Mouse (Mus musculus): ENCODE results near the gene Ykt6. TPM values are rescaled to one million over a fixed set of nuclear protein-coding genes. Genes with fewer than 3 reads are reported as not detected.

The Ykt6 gene
- polyA plus RNA-seq, 1 experiment, result 84.5 TPM

DNA sequence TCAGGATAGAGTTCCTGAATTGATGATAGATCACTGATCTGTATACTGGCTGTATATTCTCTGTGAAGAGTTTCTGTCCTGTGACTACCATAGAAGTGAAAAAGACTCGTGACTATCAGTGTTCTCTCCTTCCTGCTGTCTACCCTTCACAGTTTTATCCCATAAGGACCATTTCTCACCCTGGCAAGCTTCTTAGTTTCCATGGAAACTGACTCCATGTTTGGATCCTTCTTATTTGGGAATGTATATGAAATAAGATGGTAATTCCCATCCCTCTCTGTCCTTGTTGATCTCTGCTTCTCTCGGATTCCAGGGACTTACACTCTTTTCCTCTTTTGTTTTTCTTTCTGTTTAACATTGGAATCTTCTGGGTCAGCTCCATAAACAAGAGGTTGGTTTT lies 4.6 kb downstream of the Ykt6 start:
- WGBS, result 69% methylated on average over 2 of the region's 2 CpGs

DNA sequence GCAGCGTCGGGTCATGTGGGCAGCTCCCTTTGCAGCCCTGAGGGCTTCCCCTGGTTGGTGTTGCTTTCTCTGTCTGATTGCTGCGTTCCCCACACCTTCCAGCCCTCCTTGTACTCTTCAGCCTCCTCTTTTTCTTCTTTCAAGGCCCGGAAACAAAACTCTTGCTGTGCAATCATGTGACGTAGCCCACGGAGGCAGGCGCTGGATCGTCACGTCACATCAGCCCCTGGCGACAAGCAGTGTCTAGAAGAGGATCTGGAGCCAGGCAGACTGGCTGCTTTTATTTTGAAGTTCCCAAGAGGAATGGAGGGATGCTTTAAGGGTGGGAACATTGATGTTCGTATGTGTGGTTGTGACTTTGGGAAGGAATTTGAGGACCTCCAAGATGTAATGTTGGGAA lies 10.4 kb downstream of the Ykt6 start:
- Histone ChIP-seq H3K4me3 (ENCODE audit: low read depth, low read length) (no peak overlapping the region), H3K27ac (ENCODE audit: insufficient read depth, low read depth, low read length) (no peak overlapping the region), H3K4me1 (ENCODE audit: control insufficient read depth, insufficient read depth, insufficient read length, low read length) (no peaks in the 10 kb centered on the region), H3K36me3 (ENCODE audit: control insufficient read depth, insufficient read depth, low read length) (peaks cover 71% of the 10 kb centered on the region), H3K27me3 (ENCODE audit: control insufficient read depth, insufficient read depth, low read length) (no peaks in the 10 kb centered on the region)
- no peak for TF ChIP-seq CTCF (IDR thresholded peaks at IDR 0.05; ENCODE audit: extremely low read depth, insufficient read length, insufficient replicate concordance, low read depth, low read length)
- TF ChIP-seq POLR2A (IDR thresholded peaks at IDR 0.05; ENCODE audit: low read depth, low read length), result no peak
- WGBS, result 93% methylated on average over 11 of the region's 11 CpGs

More for the DNA sequence above, 4.6 kb downstream of the Ykt6 start:
- Histone ChIP-seq H3K27me3 (ENCODE audit: control insufficient read depth, insufficient read depth, low read length) (no peaks in the 10 kb centered on the region), H3K27ac (ENCODE audit: insufficient read depth, low read depth, low read length) (no peak overlapping the region), H3K4me3 (ENCODE audit: low read depth, low read length) (no peak overlapping the region), H3K36me3 (ENCODE audit: control insufficient read depth, insufficient read depth, low read length) (peaks cover 56% of the 10 kb centered on the region), H3K4me1 (ENCODE audit: control insufficient read depth, insufficient read depth, insufficient read length, low read length) (peaks cover 10% of the 10 kb centered on the region; the same call in 1 of the 2 replicates)
- TF ChIP-seq POLR2A (IDR thresholded peaks at IDR 0.05; ENCODE audit: low read depth, low read length) (no peak), CTCF (IDR thresholded peaks at IDR 0.05; ENCODE audit: extremely low read depth, insufficient read length, insufficient replicate concordance, low read depth, low read length) (no peak)

DNA sequence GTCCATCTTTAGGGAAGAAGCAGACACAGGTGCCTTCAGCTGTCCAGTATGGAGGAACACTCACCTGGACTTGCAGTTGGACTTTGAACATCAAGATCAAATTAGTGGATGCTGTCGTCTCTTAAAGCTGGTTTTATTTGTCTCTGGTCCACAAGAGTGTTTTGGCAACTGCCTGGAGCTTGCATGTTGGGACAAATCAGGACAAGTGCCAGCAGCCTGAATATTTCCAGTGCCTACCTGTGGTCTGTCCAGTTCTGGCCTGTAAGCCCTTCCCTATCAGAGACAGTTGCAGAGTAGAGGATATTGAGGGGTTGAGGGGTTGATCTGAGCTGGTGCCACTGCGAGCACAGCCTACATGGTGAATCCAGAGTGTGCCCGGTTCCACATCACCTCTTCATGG lies 11.3 kb downstream of the Ykt6 start:
- 69% methylated on average over 3 of the region's 3 CpGs for WGBS
- H3K27ac ChIP-seq (ENCODE audit: insufficient read depth, low read depth, low read length), result no peak overlapping the region

DNA sequence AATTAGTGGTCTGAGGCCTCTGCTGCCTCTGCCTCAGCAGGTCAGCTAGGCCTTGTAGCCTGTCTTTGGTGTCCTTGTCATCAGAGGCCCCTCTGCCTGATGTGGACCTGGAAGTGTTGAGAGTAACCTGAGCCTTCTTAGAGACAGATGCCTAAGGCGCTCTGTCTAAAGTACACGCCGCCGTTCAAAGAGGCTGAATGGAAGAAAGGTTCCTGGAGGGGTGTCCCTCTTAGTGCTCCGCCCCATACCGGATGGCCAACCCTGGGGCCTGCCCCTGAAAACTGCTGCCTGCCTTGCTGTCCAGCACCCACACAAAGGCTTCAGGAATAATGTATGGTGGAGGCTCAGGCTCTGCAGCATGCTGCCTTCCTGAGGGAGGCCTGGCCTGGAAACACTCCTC lies 12.7 kb downstream of the Ykt6 start:
- Histone ChIP-seq H3K4me1 (ENCODE audit: control insufficient read depth, insufficient read depth, insufficient read length, low read length) (no peaks in the 10 kb centered on the region), H3K27me3 (ENCODE audit: control insufficient read depth, insufficient read depth, low read length) (no peaks in the 10 kb centered on the region), H3K4me3 (ENCODE audit: low read depth, low read length) (no peak overlapping the region), H3K36me3 (ENCODE audit: control insufficient read depth, insufficient read depth, low read length) (peaks cover 51% of the 10 kb centered on the region), H3K27ac (ENCODE audit: insufficient read depth, low read depth, low read length) (no peak overlapping the region)
- no peak for TF ChIP-seq CTCF (IDR thresholded peaks at IDR 0.05; ENCODE audit: extremely low read depth, insufficient read length, insufficient replicate concordance, low read depth, low read length)
- TF ChIP-seq POLR2A (IDR thresholded peaks at IDR 0.05; ENCODE audit: low read depth, low read length), result no peak
- 78% methylated on average over 6 of the region's 6 CpGs for WGBS

More for the DNA sequence above, 11.3 kb downstream of the Ykt6 start:
- H3K4me3 ChIP-seq (ENCODE audit: low read depth, low read length), result no peak overlapping the region
- TF ChIP-seq POLR2A (IDR thresholded peaks at IDR 0.05; ENCODE audit: low read depth, low read length) (no peak), CTCF (IDR thresholded peaks at IDR 0.05; ENCODE audit: extremely low read depth, insufficient read length, insufficient replicate concordance, low read depth, low read length) (no peak)
- peaks cover 64% of the 10 kb centered on the region for H3K36me3 ChIP-seq (ENCODE audit: control insufficient read depth, insufficient read depth, low read length)
- no peaks in the 10 kb centered on the region for H3K27me3 ChIP-seq (ENCODE audit: control insufficient read depth, insufficient read depth, low read length)
- H3K4me1 ChIP-seq (ENCODE audit: control insufficient read depth, insufficient read depth, insufficient read length, low read length), result no peaks in the 10 kb centered on the region

DNA sequence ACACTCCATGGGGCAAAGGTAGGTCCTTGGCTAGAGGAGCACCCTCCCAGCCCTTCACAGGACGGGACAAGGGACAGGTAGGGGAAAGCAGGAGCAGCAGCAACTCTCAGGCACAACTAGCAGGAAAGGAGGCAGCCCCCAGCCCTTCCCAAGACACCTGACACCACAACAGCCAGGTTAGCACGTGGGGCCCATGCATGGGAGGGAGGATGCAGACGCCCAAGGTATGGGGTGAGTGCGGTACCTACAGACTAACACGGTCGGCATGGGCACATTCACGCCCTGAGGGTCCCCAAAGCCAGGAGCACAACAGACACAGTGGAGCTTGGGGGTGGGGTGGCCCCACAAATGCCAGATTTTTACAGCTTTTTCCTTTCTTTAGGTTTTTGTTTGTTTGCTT lies 15.7 kb downstream of the Ykt6 start:
- Histone ChIP-seq H3K4me3 (ENCODE audit: low read depth, low read length) (no peak overlapping the region), H3K27me3 (ENCODE audit: control insufficient read depth, insufficient read depth, low read length) (no peaks in the 10 kb centered on the region), H3K27ac (ENCODE audit: insufficient read depth, low read depth, low read length) (no peak overlapping the region), H3K4me1 (ENCODE audit: control insufficient read depth, insufficient read depth, insufficient read length, low read length) (no peaks in the 10 kb centered on the region), H3K36me3 (ENCODE audit: control insufficient read depth, insufficient read depth, low read length) (peaks cover 27% of the 10 kb centered on the region)
- no peak for TF ChIP-seq CTCF (IDR thresholded peaks at IDR 0.05; ENCODE audit: extremely low read depth, insufficient read length, insufficient replicate concordance, low read depth, low read length)
- TF ChIP-seq POLR2A (IDR thresholded peaks at IDR 0.05; ENCODE audit: low read depth, low read length), result no peak
- WGBS, result 75% methylated on average over 7 of the region's 7 CpGs

DNA sequence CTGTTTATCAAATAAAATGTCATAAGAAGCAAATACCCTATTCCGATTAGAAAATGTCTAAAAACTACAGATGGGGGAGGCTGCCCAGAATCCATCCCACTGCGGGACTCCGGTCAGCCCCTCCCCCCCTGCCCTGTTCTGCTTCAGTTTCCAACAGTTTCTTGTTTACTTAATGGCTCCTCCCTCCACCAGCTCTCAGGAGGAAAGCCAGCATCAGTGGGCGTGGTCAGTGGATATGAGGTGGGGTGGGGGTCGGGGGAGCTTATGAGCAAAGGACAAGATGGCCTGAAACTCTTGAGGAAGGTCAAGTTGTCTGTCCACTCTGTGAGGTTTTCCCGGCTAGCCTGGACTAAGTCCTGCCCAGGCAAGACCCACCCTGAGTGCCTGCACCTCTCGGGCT lies 17.7 kb downstream of the Ykt6 start:
- H3K36me3 ChIP-seq (ENCODE audit: control insufficient read depth, insufficient read depth, low read length), result peaks cover 10% of the 10 kb centered on the region
- TF ChIP-seq CTCF (IDR thresholded peaks at IDR 0.05; ENCODE audit: extremely low read depth, insufficient read length, insufficient replicate concordance, low read depth, low read length), result no peak
- no peak for TF ChIP-seq POLR2A (IDR thresholded peaks at IDR 0.05; ENCODE audit: low read depth, low read length)
- no peak overlapping the region for H3K27ac ChIP-seq (ENCODE audit: insufficient read depth, low read depth, low read length)
- H3K4me1 ChIP-seq (ENCODE audit: control insufficient read depth, insufficient read depth, insufficient read length, low read length), result no peaks in the 10 kb centered on the region
- H3K27me3 ChIP-seq (ENCODE audit: control insufficient read depth, insufficient read depth, low read length), result no peaks in the 10 kb centered on the region
- 42% methylated on average over 7 of the region's 7 CpGs for WGBS
- no peak overlapping the region for H3K4me3 ChIP-seq (ENCODE audit: low read depth, low read length)

DNA sequence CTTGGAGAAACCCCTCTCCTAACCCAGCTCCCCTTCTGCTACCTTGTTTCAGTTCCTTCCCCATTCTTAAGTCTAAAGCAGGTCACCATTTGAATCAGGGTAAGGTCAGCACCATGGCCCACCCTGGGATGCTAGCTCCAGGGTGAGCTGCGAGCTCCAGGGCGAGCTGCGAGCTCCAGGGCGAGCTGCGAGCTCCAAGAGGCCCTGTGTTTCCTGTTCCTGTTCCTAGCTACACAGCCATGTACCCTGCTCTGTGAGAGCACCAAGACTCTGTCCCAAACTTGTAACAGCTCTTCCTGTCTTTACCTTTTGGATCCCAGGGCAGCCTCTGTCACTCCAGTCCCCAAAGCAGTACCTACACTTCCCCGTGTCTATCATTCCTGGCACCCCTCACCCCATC lies 18.6 kb downstream of the Ykt6 start:
- Histone ChIP-seq H3K27ac (ENCODE audit: insufficient read depth, low read depth, low read length) (no peak overlapping the region), H3K4me3 (ENCODE audit: low read depth, low read length) (no peak overlapping the region), H3K27me3 (ENCODE audit: control insufficient read depth, insufficient read depth, low read length) (no peaks in the 10 kb centered on the region), H3K4me1 (ENCODE audit: control insufficient read depth, insufficient read depth, insufficient read length, low read length) (no peaks in the 10 kb centered on the region), H3K36me3 (ENCODE audit: control insufficient read depth, insufficient read depth, low read length) (peaks cover 7% of the 10 kb centered on the region; the same call in 1 of the 2 replicates)
- 79% methylated on average over 6 of the region's 6 CpGs for WGBS
- TF ChIP-seq CTCF (IDR thresholded peaks at IDR 0.05; ENCODE audit: extremely low read depth, insufficient read length, insufficient replicate concordance, low read depth, low read length) (no peak), POLR2A (IDR thresholded peaks at IDR 0.05; ENCODE audit: low read depth, low read length) (no peak)
